Mouse (Mus musculus): ENCODE measurements at regions not wholly inside any gene's neighbourhood (a gene's known extent, or its start where the extent isn't known, plus 50 kb on each side); places are given as distances from the start of the nearest gene placed in this dataset.

GRCm38 (mm10) chr2:166400304-166400703 is 244.8 kb upstream of the Sulf2 start:
- DNase-seq: no peak

- no peak for DNase-seq
These were observed 243.8 kb upstream of the Sulf2 start for GRCm38 (mm10) chr2:166399140-166399830.

- no peak for DNase-seq
These were observed 243.3 kb upstream of the Sulf2 start for GRCm38 (mm10) chr2:166398774-166399139.

GRCm38 (mm10) chr2:166398156-166398555 is 242.7 kb upstream of the Sulf2 start:
- DNase-seq: no peak

GRCm38 (mm10) chr2:166394666-166395065 is 239.2 kb upstream of the Sulf2 start:
- no peak for DNase-seq

- DNase-seq: no peak
These were observed 235.7 kb upstream of the Sulf2 start for GRCm38 (mm10) chr2:166391176-166391575.

GRCm38 (mm10) chr2:166388050-166388449 is 232.6 kb upstream of the Sulf2 start:
- DNase-seq: no peak

GRCm38 (mm10) chr2:166386817-166387216 is 231.4 kb upstream of the Sulf2 start:
- DNase-seq: no peak

- DNase-seq: no peak
These were observed 229.1 kb upstream of the Sulf2 start for GRCm38 (mm10) chr2:166384583-166384982.

- no peak for DNase-seq
These were observed 227.9 kb upstream of the Sulf2 start for GRCm38 (mm10) chr2:166383356-166383755.

- no peak for DNase-seq
These were observed 226.7 kb upstream of the Sulf2 start for GRCm38 (mm10) chr2:166382180-166382579.

GRCm38 (mm10) chr2:166380854-166381253 is 225.4 kb upstream of the Sulf2 start:
- DNase-seq: no peak

GRCm38 (mm10) chr2:166378325-166378724 is 222.9 kb upstream of the Sulf2 start:
- no peak for DNase-seq

GRCm38 (mm10) chr2:166377329-166377728 is 221.9 kb upstream of the Sulf2 start:
- no peak for DNase-seq

GRCm38 (mm10) chr2:166375639-166376038 is 220.2 kb upstream of the Sulf2 start:
- DNase-seq: peak; percentile 46

- DNase-seq: no peak
These were observed 215.3 kb upstream of the Sulf2 start for GRCm38 (mm10) chr2:166370776-166371175.

GRCm38 (mm10) chr2:166361645-166362044 is 206.2 kb upstream of the Sulf2 start:
- DNase-seq: no peak

- DNase-seq: no peak
These were observed 205.3 kb upstream of the Sulf2 start for GRCm38 (mm10) chr2:166360786-166361185.

GRCm38 (mm10) chr2:166359995-166360394 is 204.5 kb upstream of the Sulf2 start:
- peak; percentile 42 for DNase-seq

- DNase-seq: no peak
These were observed 202.4 kb upstream of the Sulf2 start for GRCm38 (mm10) chr2:166357824-166358223.

- no peak for DNase-seq
These were observed 200.5 kb upstream of the Sulf2 start for GRCm38 (mm10) chr2:166355944-166356343.

- no peak for DNase-seq
These were observed 200.0 kb upstream of the Sulf2 start for GRCm38 (mm10) chr2:166355446-166355845.

GRCm38 (mm10) chr2:166354391-166354790 is 198.9 kb upstream of the Sulf2 start:
- DNase-seq: no peak

- DNase-seq: no peak
These were observed 198.1 kb upstream of the Sulf2 start for GRCm38 (mm10) chr2:166353447-166354111.

- no peak for DNase-seq
These were observed 196.5 kb upstream of the Sulf2 start for GRCm38 (mm10) chr2:166351984-166352383.

Measured in right cerebral cortex, postnatal 14 days (tissue).